Mouse (Mus musculus) hematopoietic multipotent progenitor cell, adult 10-12 weeks (in vitro differentiated cells): Measurements from ENCODE around the gene Eid2b. TPM values are rescaled to one million over a fixed set of nuclear protein-coding genes. Genes with fewer than 3 reads are reported as not detected.

Experiments
- polyA plus RNA-seq: library from polyadenylated mRNA; stranded (reverse); fragments of >175 nt; gene quantifications from 2 replicates; pipeline ENCODE4 v1.2.3, GENCODE M21; 2012; ENCODE audit warnings: low replicate concordance

The Eid2b gene
- 10.5 and 32.4 TPM in 2 replicates for polyA plus RNA-seq

GRCm38 (mm10) chr7:28277615-28278278 is at the start of gene Eid2b:
Eid2b (plus strand) TSS chr7:28277739.

GRCm38 (mm10) chr7:28267129-28268041 is 10.2 kb upstream of the Eid2b start, which contains the start of gene Eid2:
Eid2 (plus strand) TSS chr7:28267881.

DNA sequence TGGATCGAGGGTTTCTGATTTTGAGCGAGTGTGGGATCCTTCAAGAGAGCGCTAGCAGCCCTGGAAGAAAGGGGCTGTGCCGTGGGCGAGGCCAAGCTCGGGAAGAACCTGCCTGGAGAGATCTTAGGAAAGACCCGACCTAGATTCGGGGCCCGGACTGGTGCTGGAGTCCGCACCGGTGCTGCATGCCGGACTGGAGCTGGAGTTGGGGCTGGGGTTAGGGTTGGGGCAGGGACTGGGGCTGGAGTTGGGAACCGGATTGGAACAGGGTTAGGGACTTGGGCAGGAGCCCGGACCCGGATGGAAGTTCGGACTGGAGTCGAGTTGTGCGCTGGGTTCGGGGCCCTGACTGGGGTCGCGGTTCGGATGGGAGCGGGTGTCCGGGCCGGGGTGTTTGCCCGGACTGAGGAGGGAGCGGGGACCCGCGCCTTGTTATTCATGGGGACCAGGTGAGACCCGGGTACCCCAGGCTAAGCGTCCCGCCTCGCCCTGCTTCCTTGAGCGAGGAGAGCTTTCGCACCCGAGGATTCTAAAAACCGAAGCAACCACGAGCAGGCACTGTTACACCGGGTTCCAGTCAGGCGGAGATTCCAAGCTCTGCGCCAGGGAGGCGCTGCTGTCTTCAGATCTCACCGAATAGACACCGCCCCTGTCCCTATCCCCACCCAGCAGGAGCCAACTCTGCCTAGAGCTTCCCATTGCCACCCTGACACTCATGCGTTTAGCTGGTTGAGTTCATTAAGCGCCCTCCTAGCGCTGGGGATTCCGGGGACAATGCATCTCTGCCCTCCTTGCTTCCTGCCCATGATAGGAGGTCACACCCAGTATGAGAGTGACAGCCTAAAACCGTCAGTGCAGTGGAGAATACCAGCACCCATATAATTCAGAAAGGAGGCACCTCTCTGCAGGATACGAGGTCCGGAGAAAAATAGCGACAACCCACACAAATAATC is 13.4 kb downstream of the Eid2b start, which contains the start of gene Selenov:
Selenov (minus strand) TSS at position 549 of the 953 bp plus-strand sequence.

GRCm38 (mm10) chr7:28301616-28302433 is 24.3 kb downstream of the Eid2b start, which contains the start of gene Dll3:
Dll3 (minus strand) TSS chr7:28302238.

GRCm38 (mm10) chr7:28311926-28312543 is 34.5 kb downstream of the Eid2b start, which contains the start of gene Timm50:
Timm50 (minus strand) TSS chr7:28312072.

Other genes starting within 250 kb of the Eid2b start
- gene Psmc4, start 227.6 kb upstream of the Eid2b start, polyA plus RNA-seq: 25.6 and 53.5 TPM in 2 replicates
- 0.03 TPM in 1 of 2 replicates, not detected in the other for gene Fcgbp, start 206.5 kb upstream of the Eid2b start, polyA plus RNA-seq
- gene 9530053A07Rik, start 148.3 kb upstream of the Eid2b start, polyA plus RNA-seq: not detected in 2 replicates
- 125 and 197 TPM in 2 replicates for gene Fbl, start 108.0 kb upstream of the Eid2b start, polyA plus RNA-seq
- gene Dyrk1b, start 98.3 kb upstream of the Eid2b start, polyA plus RNA-seq: 82.1 and 186 TPM in 2 replicates
- gene Eid2, start 9.9 kb upstream of the Eid2b start, polyA plus RNA-seq: 5.3 and 17.3 TPM in 2 replicates
- gene Selenov, start 13.4 kb downstream of the Eid2b start, polyA plus RNA-seq: not detected in 2 replicates
- not detected in 2 replicates for gene Dll3, start 24.5 kb downstream of the Eid2b start, polyA plus RNA-seq
- gene Timm50, start 34.3 kb downstream of the Eid2b start, polyA plus RNA-seq: 54.8 and 107 TPM in 2 replicates
- 77.8 and 140 TPM in 2 replicates for gene Supt5, start 61.0 kb downstream of the Eid2b start, polyA plus RNA-seq
- 312 and 2,158 TPM in 2 replicates for gene Rps16, start 72.9 kb downstream of the Eid2b start, polyA plus RNA-seq
- gene Plekhg2, start 94.9 kb downstream of the Eid2b start, polyA plus RNA-seq: 115 and 200 TPM in 2 replicates
- 449 and 1,114 TPM in 2 replicates for gene Zfp36, start 102.5 kb downstream of the Eid2b start, polyA plus RNA-seq
- 8.5 and 10.2 TPM in 2 replicates for gene Med29, start 115.0 kb downstream of the Eid2b start, polyA plus RNA-seq
- gene Paf1, start 115.2 kb downstream of the Eid2b start, polyA plus RNA-seq: 122 and 137 TPM in 2 replicates
- 16.0 and 30.0 TPM in 2 replicates for gene Gmfg, start 159.7 kb downstream of the Eid2b start, polyA plus RNA-seq
- gene Lrfn1, start 174.2 kb downstream of the Eid2b start, polyA plus RNA-seq: 3.2 and 10.3 TPM in 2 replicates
- not detected in 2 replicates for gene Ifnl2, start 232.7 kb downstream of the Eid2b start, polyA plus RNA-seq
- gene Ifnl3, start 245.1 kb downstream of the Eid2b start, polyA plus RNA-seq: not detected in 2 replicates